Mouse (Mus musculus) NIH3T3 (cell line): ENCODE results near the gene Vmn1r56.
"Not testable (repeated sequence)": the region's sequence is repeated elsewhere in the genome, so short reads cannot be mapped to it uniquely, and the experiment has no call there.

ENCODE experiments used
- DNase-seq: peaks from one replicate; pipeline ENCODE4 v3.0.0-alpha.2; 2012; ENCODE audit warnings: low read depth

Vmn1r56 gene

GRCm38 (mm10) chr7:5196647-5197046 lies at the start of gene Vmn1r56:
TSS of gene Vmn1r56 (minus strand) at chr7:5196747.
- not testable (repeated sequence) for DNase-seq

- not testable (repeated sequence) for DNase-seq
These were observed 21.6 kb upstream of the Vmn1r56 start, which contains the start of gene Vmn1r57 for GRCm38 (mm10) chr7:5218193-5218592. TSS of gene Vmn1r57 (plus strand) at chr7:5218493.

GRCm38 (mm10) chr7:5149570-5149969 lies 47.0 kb downstream of the Vmn1r56 start, which contains the start of gene Vmn1r55:
TSS of gene Vmn1r55 (minus strand) at chr7:5149670.
- not testable (repeated sequence) for DNase-seq
